Mouse (Mus musculus): ENCODE results near the gene Tmem217. TPM values are rescaled to one million over a fixed set of nuclear protein-coding genes. Genes with fewer than 3 reads are reported as not detected.
"Not testable (repeated sequence)": the region's sequence is repeated elsewhere in the genome, so short reads cannot be mapped to it uniquely, and the experiment has no call there.

The Tmem217 gene
- polyA plus RNA-seq, 1 experiment from 2014 or later: 0.39 TPM

- no peak for ATAC-seq (ENCODE audit: low read depth)
- no peak overlapping the region for H3K4me2 ChIP-seq (ENCODE audit: low read depth, low read length)
- H3K4me1 ChIP-seq (ENCODE audit: control insufficient read depth, insufficient read depth, low read length): no peaks in the 10 kb centered on the region
- no peaks in the 10 kb centered on the region for H3K36me3 ChIP-seq (ENCODE audit: control insufficient read depth, insufficient read depth, low read length)
- H3K27ac ChIP-seq (ENCODE audit: low read depth, low read length): no peak overlapping the region
- H3K9me3 ChIP-seq (ENCODE audit: control insufficient read depth, low read length): no peaks in the 10 kb centered on the region
- H3K4me3 ChIP-seq (ENCODE audit: low read depth, low read length): no peak overlapping the region
- no peak overlapping the region for H3K9ac ChIP-seq (replicated peaks; ENCODE audit: low read depth, low read length)
- no peaks in the 10 kb centered on the region for H3K27me3 ChIP-seq (ENCODE audit: control insufficient read depth, insufficient read depth, low read length)
- 90% methylated on average over 7 of the region's 7 CpGs for WGBS
These were observed 50.0 kb downstream of the Tmem217 start for GRCm38 (mm10) chr17:29502005-29502668.

GRCm38 (mm10) chr17:29500802-29501469, 51.2 kb downstream of the Tmem217 start:
- Histone ChIP-seq H3K4me1 (ENCODE audit: control insufficient read depth, insufficient read depth, low read length) (no peaks in the 10 kb centered on the region), H3K4me2 (ENCODE audit: low read depth, low read length) (no peak overlapping the region), H3K9ac (replicated peaks; ENCODE audit: low read depth, low read length) (no peak overlapping the region), H3K4me3 (ENCODE audit: low read depth, low read length) (no peak overlapping the region), H3K27ac (ENCODE audit: low read depth, low read length) (no peak overlapping the region), H3K36me3 (ENCODE audit: control insufficient read depth, insufficient read depth, low read length) (no peaks in the 10 kb centered on the region), H3K9me3 (ENCODE audit: control insufficient read depth, low read length) (no peaks in the 10 kb centered on the region), H3K27me3 (ENCODE audit: control insufficient read depth, insufficient read depth, low read length) (no peaks in the 10 kb centered on the region)
- WGBS: 79% methylated on average over 17 of the region's 17 CpGs
- no peak for ATAC-seq (ENCODE audit: low read depth)

GRCm38 (mm10) chr17:29500243-29500740, 51.9 kb downstream of the Tmem217 start:
- H3K27ac ChIP-seq (ENCODE audit: low read depth, low read length): no peak overlapping the region
- no peak overlapping the region for H3K9ac ChIP-seq (replicated peaks; ENCODE audit: low read depth, low read length)
- H3K4me1 ChIP-seq (ENCODE audit: control insufficient read depth, insufficient read depth, low read length): no peaks in the 10 kb centered on the region
- no peak overlapping the region for H3K4me3 ChIP-seq (ENCODE audit: low read depth, low read length)
- 87% methylated on average over 7 of the region's 7 CpGs for WGBS
- no peaks in the 10 kb centered on the region for H3K36me3 ChIP-seq (ENCODE audit: control insufficient read depth, insufficient read depth, low read length)
- H3K4me2 ChIP-seq (ENCODE audit: low read depth, low read length): no peak overlapping the region
- no peaks in the 10 kb centered on the region for H3K9me3 ChIP-seq (ENCODE audit: control insufficient read depth, low read length)
- H3K27me3 ChIP-seq (ENCODE audit: control insufficient read depth, insufficient read depth, low read length): no peaks in the 10 kb centered on the region
- ATAC-seq (ENCODE audit: low read depth): no peak

GRCm38 (mm10) chr17:29499511-29499910, 52.7 kb downstream of the Tmem217 start:
- H3K9me3 ChIP-seq (ENCODE audit: control insufficient read depth, low read length): no peaks in the 10 kb centered on the region
- no peak for ATAC-seq (ENCODE audit: low read depth)
- H3K4me1 ChIP-seq (ENCODE audit: control insufficient read depth, insufficient read depth, low read length): no peaks in the 10 kb centered on the region
- WGBS: 83% methylated on average over 6 of the region's 6 CpGs
- H3K4me3 ChIP-seq (ENCODE audit: low read depth, low read length): no peak overlapping the region
- H3K4me2 ChIP-seq (ENCODE audit: low read depth, low read length): no peak overlapping the region
- no peaks in the 10 kb centered on the region for H3K27me3 ChIP-seq (ENCODE audit: control insufficient read depth, insufficient read depth, low read length)
- no peak overlapping the region for H3K27ac ChIP-seq (ENCODE audit: low read depth, low read length)
- no peak overlapping the region for H3K9ac ChIP-seq (replicated peaks; ENCODE audit: low read depth, low read length)
- H3K36me3 ChIP-seq (ENCODE audit: control insufficient read depth, insufficient read depth, low read length): peaks cover 3% of the 10 kb centered on the region; the same call in 1 of the 2 replicates

GRCm38 (mm10) chr17:29498952-29499351, 53.2 kb downstream of the Tmem217 start:
- not testable (repeated sequence) for H3K36me3 ChIP-seq (ENCODE audit: control insufficient read depth, insufficient read depth, low read length); H3K4me2 ChIP-seq (ENCODE audit: low read depth, low read length); H3K4me1 ChIP-seq (ENCODE audit: control insufficient read depth, insufficient read depth, low read length); H3K4me3 ChIP-seq (ENCODE audit: low read depth, low read length); H3K27me3 ChIP-seq (ENCODE audit: control insufficient read depth, insufficient read depth, low read length); H3K9ac ChIP-seq (replicated peaks; ENCODE audit: low read depth, low read length); H3K27ac ChIP-seq (ENCODE audit: low read depth, low read length); ATAC-seq (ENCODE audit: low read depth); H3K9me3 ChIP-seq (ENCODE audit: control insufficient read depth, low read length)
- 95% methylated on average over 2 of the region's 2 CpGs for WGBS

GRCm38 (mm10) chr17:29498028-29498427, 54.2 kb downstream of the Tmem217 start:
- Histone ChIP-seq H3K9me3 (ENCODE audit: control insufficient read depth, low read length) (no peaks in the 10 kb centered on the region), H3K4me2 (ENCODE audit: low read depth, low read length) (no peak overlapping the region), H3K27ac (ENCODE audit: low read depth, low read length) (no peak overlapping the region), H3K27me3 (ENCODE audit: control insufficient read depth, insufficient read depth, low read length) (no peaks in the 10 kb centered on the region), H3K4me1 (ENCODE audit: control insufficient read depth, insufficient read depth, low read length) (peaks cover 5% of the 10 kb centered on the region; the same call in 1 of the 2 replicates), H3K4me3 (ENCODE audit: low read depth, low read length) (no peak overlapping the region), H3K36me3 (ENCODE audit: control insufficient read depth, insufficient read depth, low read length) (peaks cover 7% of the 10 kb centered on the region; the same call in 1 of the 2 replicates), H3K9ac (replicated peaks; ENCODE audit: low read depth, low read length) (no peak overlapping the region)
- no peak for ATAC-seq (ENCODE audit: low read depth)
- WGBS: 58% methylated on average over 4 of the region's 4 CpGs

GRCm38 (mm10) chr17:29497481-29497880, 54.7 kb downstream of the Tmem217 start:
- not testable (repeated sequence) for H3K27ac ChIP-seq (ENCODE audit: low read depth, low read length); H3K9ac ChIP-seq (replicated peaks; ENCODE audit: low read depth, low read length); H3K9me3 ChIP-seq (ENCODE audit: control insufficient read depth, low read length); H3K27me3 ChIP-seq (ENCODE audit: control insufficient read depth, insufficient read depth, low read length); H3K4me3 ChIP-seq (ENCODE audit: low read depth, low read length); H3K4me2 ChIP-seq (ENCODE audit: low read depth, low read length); ATAC-seq (ENCODE audit: low read depth); H3K36me3 ChIP-seq (ENCODE audit: control insufficient read depth, insufficient read depth, low read length); H3K4me1 ChIP-seq (ENCODE audit: control insufficient read depth, insufficient read depth, low read length)
- 80% methylated on average over 1 of the region's 1 CpGs for whole genome bisulfite sequencing

- peaks cover 7% of the 10 kb centered on the region; the same call in 1 of the 2 replicates for H3K36me3 ChIP-seq (ENCODE audit: control insufficient read depth, insufficient read depth, low read length)
- H3K9me3 ChIP-seq (ENCODE audit: control insufficient read depth, low read length): no peaks in the 10 kb centered on the region
- H3K27ac ChIP-seq (ENCODE audit: low read depth, low read length): no peak overlapping the region
- H3K4me3 ChIP-seq (ENCODE audit: low read depth, low read length): no peak overlapping the region
- no peak overlapping the region for H3K4me2 ChIP-seq (ENCODE audit: low read depth, low read length)
- H3K27me3 ChIP-seq (ENCODE audit: control insufficient read depth, insufficient read depth, low read length): no peaks in the 10 kb centered on the region
- H3K4me1 ChIP-seq (ENCODE audit: control insufficient read depth, insufficient read depth, low read length): peaks cover 7% of the 10 kb centered on the region; the same call in 1 of the 2 replicates
- 87% methylated on average over 3 of the region's 3 CpGs for WGBS
- no peak for ATAC-seq (ENCODE audit: low read depth)
- H3K9ac ChIP-seq (replicated peaks; ENCODE audit: low read depth, low read length): no peak overlapping the region
These were observed 55.2 kb downstream of the Tmem217 start for GRCm38 (mm10) chr17:29497071-29497354.

Data from neural tube, embryonic 14.5 days (tissue).